Mouse (Mus musculus) Patski (cell line): ENCODE measurements around the gene Myo5a. TPM values are rescaled to one million over a fixed set of nuclear protein-coding genes. Genes with fewer than 3 reads are reported as not detected.

ENCODE experiments used
- ATAC-seq: fragments of 100-300 bp; one replicate; pipeline ENCODE4 v1.8.0; 2021
- CTCF ChIA-PET: fragments of 350-600 bp; sonication (Branson Sonifier 250); formaldehyde crosslinking; loops from one replicate; lab custom pipeline; 2022; ENCODE audit warnings: inconsistent platforms; lab: Charles Lee
- POLR2A ChIA-PET: fragments of 350-600 bp; sonication (Branson Sonifier 250); formaldehyde crosslinking; loops from one replicate; lab custom pipeline; 2022; ENCODE audit warnings: antibody characterized with exemption, inconsistent platforms; lab: Charles Lee
- DNase-seq: peaks from one replicate; pipeline ENCODE4 v3.0.0-alpha.2; 2011; ENCODE audit warnings: low read depth, low spot score
- H3K27me3 ChIP-seq: fragments of 371-371 bp; one replicate; pipeline ENCODE4 v1.5.1; 2021
- CTCF ChIP-seq: fragments of 100-300 bp; IDR thresholded peaks from one replicate; pipeline ENCODE4 v1.5.1; 2021
- in situ Hi-C: fragments of 300-500 bp; cut with MboI; formaldehyde crosslinking; loops from 3 replicates; pipeline ENCODE4 v1.11.1; 2018; ENCODE audit warnings: low pct_unique_long_range_greater_than_20kb, mixed read lengths
- polyA plus RNA-seq: library from polyadenylated mRNA; unstranded; gene quantifications from one replicate; pipeline ENCODE4 v1.2.3, GENCODE M21; 2021

Myo5a gene
- polyA plus RNA-seq, 1 experiment from 2014 or later, result 48.3 TPM

DNA sequence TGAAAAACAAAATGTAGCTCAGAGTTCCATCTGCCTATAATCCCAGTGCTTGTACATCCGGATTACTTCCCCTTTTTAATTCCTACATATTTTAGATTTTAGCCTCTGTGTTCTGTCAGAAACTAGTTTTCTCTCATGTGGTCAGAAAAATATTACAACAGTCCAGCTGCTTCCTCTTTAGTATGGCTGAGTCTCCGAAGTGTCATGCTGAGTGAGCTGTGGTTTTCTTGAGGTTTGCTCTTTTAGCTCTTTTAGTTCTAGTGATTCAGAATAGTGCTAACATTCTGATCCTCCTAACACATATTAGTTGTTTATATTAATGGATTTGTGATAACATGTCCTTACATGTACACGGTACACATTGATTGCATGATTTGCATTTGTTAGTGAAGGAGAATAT is 23.9 kb downstream of the Myo5a start:
- ChIA-PET POLR2A (no interaction called here), CTCF (interaction anchor here (1.6 kb wide), 1 partner anchor 28 kb away, joined by 3 read pairs; no protein-coding TSS in a partner anchor)
- no peak for TF ChIP-seq CTCF
- in situ Hi-C loops, result no loop called here
- DNase-seq, result no peak
- no peaks in the 10 kb centered on the region for H3K27me3 ChIP-seq
- ATAC-seq, result no peak

DNA sequence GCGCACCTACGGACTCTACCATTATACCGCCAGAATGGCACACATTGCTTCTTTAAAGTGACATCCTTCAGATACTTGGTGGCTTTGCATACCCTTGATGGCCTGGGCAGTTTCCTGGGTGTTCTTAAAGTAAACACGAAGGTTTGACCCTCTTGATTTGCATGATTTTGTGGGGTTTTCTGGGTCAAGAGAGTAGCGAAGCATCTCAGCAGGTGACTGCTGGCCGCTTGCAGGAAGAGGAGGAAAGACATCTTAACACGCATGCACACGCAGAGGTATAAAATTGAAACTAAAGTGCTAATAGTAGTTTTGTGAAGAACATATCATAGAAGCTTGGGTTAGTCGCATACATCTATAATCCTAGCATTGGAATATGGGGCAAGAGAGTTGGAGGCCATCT is 28.1 kb downstream of the Myo5a start:
- no peak for TF ChIP-seq CTCF
- no peaks in the 10 kb centered on the region for H3K27me3 ChIP-seq
- in situ Hi-C loops, result no loop called here
- DNase-seq (no peak), ATAC-seq (no peak)
- POLR2A ChIA-PET, result no interaction called here
- CTCF ChIA-PET, result no interaction called here

DNA sequence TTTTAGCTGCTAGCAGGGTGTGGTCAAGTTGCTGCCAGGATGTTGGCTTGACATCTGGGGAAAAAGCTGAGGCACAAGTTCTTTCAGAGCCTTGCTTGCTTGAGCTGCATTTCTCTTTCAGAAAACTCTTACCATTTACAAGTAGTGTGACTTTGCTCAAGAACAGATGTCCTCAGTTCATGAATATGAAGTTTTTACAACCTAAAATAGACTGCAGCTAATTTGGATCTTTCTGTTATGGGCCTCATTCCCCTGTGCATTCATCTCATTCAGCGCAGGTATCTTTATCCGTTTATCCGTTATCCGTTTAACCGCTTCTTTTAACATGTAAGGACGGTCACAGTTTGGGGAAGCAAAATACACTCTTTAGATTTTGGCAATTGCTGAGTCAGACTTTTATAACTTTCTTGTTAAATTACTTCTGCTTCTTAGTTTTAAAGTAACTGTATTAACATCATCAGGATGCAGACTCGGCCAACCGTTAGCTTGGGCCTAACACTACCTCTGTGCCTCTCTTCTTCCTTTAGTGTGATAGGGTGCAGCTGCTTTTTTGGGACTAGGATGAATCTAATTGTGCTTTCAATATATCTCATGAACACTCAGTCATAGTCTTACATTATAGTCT is 29.5 kb downstream of the Myo5a start:
- TF ChIP-seq CTCF, result no peak
- DNase-seq, result no peak
- CTCF ChIA-PET, result interaction anchor here (1.0 to 1.4 kb wide), 2 partner anchors 14 to 51 kb away, joined by 3 to 5 read pairs; no protein-coding TSS in a partner anchor
- ATAC-seq, result no peak
- POLR2A ChIA-PET, result no interaction called here
- in situ Hi-C loops, result no loop called here
- H3K27me3 ChIP-seq, result no peaks in the 10 kb centered on the region

DNA sequence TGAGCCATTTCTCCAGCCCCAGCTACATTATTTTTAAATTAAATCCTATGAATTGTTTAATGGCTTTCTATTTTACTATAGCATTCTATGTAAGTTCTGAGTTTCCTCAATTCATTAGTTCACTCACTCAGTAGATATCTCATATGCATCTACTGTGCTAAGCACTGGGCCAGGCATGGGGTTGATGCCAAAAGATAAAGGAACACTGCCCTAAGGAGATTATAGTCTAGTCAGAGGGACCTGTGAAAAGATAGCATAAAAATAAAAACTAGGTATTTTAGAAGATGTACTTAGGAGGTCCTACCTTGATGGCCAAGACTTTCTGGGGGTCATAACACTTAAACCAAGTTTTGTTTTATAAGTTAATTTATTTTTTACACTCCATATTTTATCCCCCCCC is 31.3 kb downstream of the Myo5a start:
- CTCF ChIA-PET, result no interaction called here
- TF ChIP-seq CTCF, result no peak
- H3K27me3 ChIP-seq, result no peaks in the 10 kb centered on the region
- in situ Hi-C loops, result no loop called here
- ATAC-seq (no peak), DNase-seq (no peak)
- POLR2A ChIA-PET, result no interaction called here

DNA sequence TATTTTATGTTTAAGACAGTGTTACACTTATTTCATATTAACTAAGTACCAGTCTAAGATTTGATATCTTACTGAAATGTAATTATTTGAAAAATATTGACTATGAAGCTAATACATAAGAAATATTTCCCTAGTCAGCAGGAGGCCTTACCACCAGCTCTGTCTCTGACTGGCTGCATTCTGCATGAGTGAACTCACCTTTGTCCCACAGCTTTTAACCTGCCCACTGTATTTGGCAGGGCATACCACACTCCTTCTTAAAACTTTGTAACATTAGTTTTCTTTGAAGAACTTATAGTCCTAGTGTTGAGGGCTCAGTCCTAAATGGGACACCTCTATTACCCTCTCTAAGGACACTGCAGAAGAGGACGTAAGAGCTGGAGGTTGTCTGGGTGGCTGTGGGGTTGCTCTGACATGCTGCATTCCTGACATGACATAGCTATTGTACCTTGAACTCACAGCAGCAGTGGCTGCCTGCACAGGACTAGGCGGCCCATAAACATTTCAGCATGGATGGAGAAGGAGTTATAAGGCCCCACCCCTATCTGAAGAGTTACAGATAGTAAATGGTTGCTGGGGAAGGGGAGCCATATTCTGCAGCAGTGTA is 45.9 kb downstream of the Myo5a start:
- CTCF ChIA-PET, result interaction anchor here (1.0 kb wide), 1 partner anchor 26 kb away, joined by 3 read pairs; no protein-coding TSS in a partner anchor
- in situ Hi-C loops, result no loop called here

DNA sequence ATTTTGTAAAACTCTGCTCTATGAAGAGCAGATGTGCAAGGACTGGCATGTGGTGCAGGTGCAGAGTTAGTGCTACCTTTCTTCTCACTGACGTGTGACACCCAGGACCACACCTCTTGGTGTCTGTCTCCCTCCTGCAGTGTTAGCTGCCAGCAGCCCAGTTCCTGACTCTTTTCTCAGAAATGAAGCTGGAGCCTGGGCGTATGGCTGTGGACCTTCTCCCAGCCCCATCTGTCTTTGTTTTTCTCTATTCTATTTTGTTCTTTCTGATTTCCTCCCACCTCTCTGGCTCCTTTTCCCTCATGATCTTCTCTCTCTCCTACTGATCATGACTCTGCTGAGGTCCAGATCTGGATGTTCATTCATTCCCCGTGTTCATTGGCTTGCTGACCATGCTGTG is 50.3 kb downstream of the Myo5a start:
- CTCF ChIA-PET, result no interaction called here
- POLR2A ChIA-PET, result no interaction called here

More for the DNA sequence above, 45.9 kb downstream of the Myo5a start:
- ATAC-seq, result no peak
- H3K27me3 ChIP-seq, result no peaks in the 10 kb centered on the region
- no peak for DNase-seq
- TF ChIP-seq CTCF, result no peak
- POLR2A ChIA-PET, result no interaction called here

DNA sequence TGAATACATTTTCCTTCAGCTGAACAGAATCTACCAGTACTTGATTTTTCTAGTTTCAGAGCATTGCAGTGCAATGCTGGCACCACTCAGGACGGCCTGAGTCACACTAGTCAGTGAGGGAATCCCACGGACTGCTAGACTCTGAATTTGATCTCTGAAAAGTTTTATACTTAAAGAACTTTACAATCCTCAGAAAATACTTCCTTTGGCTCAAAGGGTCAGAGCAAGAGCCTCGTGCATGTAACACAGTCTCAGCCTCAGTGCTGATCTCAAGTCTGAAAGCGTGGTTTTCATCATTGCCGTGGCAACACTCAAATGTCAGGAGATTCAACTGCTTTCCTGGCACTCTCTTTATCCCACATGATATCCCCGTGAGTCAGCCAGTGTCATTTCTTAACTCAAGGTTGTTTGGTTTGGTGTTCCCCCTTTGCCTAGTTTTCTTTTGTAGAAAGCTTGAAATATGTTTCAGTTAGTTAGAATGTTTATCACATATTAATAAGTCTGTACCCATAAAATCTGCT is 53.4 kb downstream of the Myo5a start:
- DNase-seq (peak; percentile 60), ATAC-seq (peak; percentile 86)
- POLR2A ChIA-PET, result interaction anchor here (0.7 kb wide), 1 partner anchor 15 kb away, joined by 3 read pairs; no protein-coding TSS in a partner anchor
- CTCF ChIA-PET, result no interaction called here
- TF ChIP-seq CTCF, result no peak
- no peaks in the 10 kb centered on the region for H3K27me3 ChIP-seq
- in situ Hi-C loops, result no loop called here

More for the DNA sequence above, 50.3 kb downstream of the Myo5a start:
- no peak for TF ChIP-seq CTCF
- no peaks in the 10 kb centered on the region for H3K27me3 ChIP-seq
- ATAC-seq (no peak), DNase-seq (no peak)
- in situ Hi-C loops, result no loop called here

DNA sequence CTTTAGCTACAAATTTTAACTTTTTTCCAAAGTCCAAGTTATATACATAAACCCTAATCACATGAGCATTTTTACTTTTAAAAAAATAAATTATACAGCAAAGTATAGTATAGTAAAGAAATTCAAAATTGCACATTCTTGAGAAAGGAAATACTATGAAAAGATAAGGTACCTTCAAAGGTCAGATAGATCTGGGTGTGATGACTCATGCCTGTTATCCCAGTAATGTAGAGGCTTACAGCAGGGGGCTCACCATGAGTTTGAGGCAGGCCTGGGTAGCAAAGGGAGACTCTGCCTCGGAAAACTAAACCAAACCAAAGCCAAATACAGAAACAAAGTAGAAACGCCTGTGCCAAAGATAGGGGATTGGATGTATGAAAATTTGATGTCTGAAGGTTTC is 59.7 kb downstream of the Myo5a start:
- TF ChIP-seq CTCF, result no peak
- in situ Hi-C loops, result no loop called here
- ChIA-PET POLR2A (no interaction called here), CTCF (no interaction called here)
- no peak for ATAC-seq
- H3K27me3 ChIP-seq, result no peaks in the 10 kb centered on the region
- DNase-seq, result no peak

DNA sequence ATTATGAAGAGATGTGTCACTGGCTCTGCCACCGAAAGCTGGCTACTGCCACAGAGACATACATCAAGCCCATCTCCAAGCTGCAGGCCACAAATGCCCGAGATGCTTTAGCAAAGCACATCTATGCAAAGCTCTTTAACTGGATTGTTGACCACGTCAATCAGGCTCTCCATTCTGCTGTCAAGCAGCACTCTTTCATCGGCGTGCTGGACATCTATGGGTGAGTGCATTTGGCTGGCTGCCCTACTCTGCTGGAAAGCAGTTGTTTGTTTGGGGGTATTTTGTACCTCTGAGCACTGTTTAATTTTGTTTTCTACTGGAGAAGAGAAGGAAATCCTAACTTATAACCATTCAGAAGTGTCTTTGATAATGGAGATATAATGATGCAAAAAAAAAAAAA is 76.1 kb downstream of the Myo5a start:
- no peak for DNase-seq

DNA sequence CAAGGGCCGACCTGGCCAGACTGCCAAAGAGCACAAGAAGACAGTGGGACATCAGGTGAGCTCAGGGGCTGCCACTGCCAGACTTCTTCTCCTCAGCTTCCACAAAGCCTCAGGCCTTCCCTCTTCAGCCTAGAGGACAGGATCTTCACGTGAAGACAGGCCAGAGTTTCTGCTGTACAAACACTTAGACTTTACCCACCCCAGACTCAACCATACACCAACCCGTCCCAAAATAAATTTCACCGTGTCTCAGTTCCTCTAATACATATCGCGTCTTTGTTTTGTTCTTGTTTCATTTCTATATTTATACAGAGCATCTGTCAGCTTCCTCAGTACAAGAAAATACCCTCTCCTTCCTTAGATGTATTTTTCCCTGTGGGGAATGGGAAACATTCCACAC is 89.7 kb downstream of the Myo5a start:
- H3K27me3 ChIP-seq, result no peaks in the 10 kb centered on the region
- TF ChIP-seq CTCF, result no peak
- ChIA-PET POLR2A (no interaction called here), CTCF (no interaction called here)
- no peak for DNase-seq
- no peak for ATAC-seq
- in situ Hi-C loops, result no loop called here

More for the DNA sequence above, 76.1 kb downstream of the Myo5a start:
- H3K27me3 ChIP-seq, result no peaks in the 10 kb centered on the region
- in situ Hi-C loops, result no loop called here
- CTCF ChIA-PET, result no interaction called here
- ATAC-seq, result no peak
- no peak for TF ChIP-seq CTCF
- POLR2A ChIA-PET, result no interaction called here

DNA sequence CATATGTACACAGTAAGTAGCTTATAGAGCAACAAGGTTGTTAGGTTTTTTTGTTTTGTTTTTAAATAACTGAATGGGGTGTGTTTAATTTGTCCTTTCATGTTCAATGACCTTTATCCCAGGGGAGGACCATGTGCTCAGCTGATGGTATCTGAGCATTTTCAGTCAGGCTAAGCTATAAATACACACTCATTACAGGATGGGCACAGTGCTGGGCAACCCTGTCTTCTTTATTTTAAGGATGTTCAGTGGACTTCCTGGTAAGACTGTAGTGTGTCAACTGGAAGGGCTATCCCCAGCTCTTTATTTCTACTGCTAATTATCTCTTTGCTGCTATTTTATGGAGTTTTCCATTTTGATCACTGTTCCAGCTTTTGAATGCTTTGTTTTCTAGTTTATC is 92.8 kb downstream of the Myo5a start:
- ATAC-seq (no peak), DNase-seq (no peak)
- in situ Hi-C loops, result no loop called here
- H3K27me3 ChIP-seq, result no peaks in the 10 kb centered on the region
- POLR2A ChIA-PET, result no interaction called here
- TF ChIP-seq CTCF, result no peak
- CTCF ChIA-PET, result interaction anchor here (1.1 kb wide), 1 partner anchor 12 kb away, joined by 4 read pairs; no protein-coding TSS in a partner anchor
